Mouse (Mus musculus) limb, embryonic 15.5 days (tissue): ENCODE measurements around the gene Rabgap1l. TPM values are rescaled to one million over a fixed set of nuclear protein-coding genes. Genes with fewer than 3 reads are reported as not detected.

Source experiments
- ATAC-seq: fragments of 200-750 bp; cut with Nextera tagmentation; 2 replicates; pipeline ENCODE4 v1.8.0; 2017; ENCODE audit warnings: low read depth, moderate TSS enrichment; ENCODE audit not compliant: insufficient number of reproducible peaks, low FRiP score, low TSS enrichment
- H3K27ac ChIP-seq: fragments of 300-500 bp; sonication (generic); 2 replicates; pipeline ENCODE4 v1.5.1; 2015; ENCODE audit warnings: moderate library complexity, mild to moderate bottlenecking, inconsistent platforms
- H3K27me3 ChIP-seq: fragments of 300-500 bp; sonication (generic); 2 replicates; pipeline ENCODE4 v1.6.1; 2015; ENCODE audit warnings: inconsistent platforms
- H3K36me3 ChIP-seq: fragments of 300-500 bp; sonication (generic); 2 replicates; pipeline ENCODE4 v1.6.1; 2015; ENCODE audit warnings: inconsistent platforms
- H3K4me1 ChIP-seq: fragments of 300-500 bp; sonication (generic); 2 replicates; pipeline ENCODE4 v1.6.1; 2015; ENCODE audit warnings: inconsistent platforms
- H3K4me2 ChIP-seq: fragments of 300-500 bp; sonication (generic); 2 replicates; pipeline ENCODE4 v1.6.1; 2015; ENCODE audit warnings: mild to moderate bottlenecking, inconsistent platforms
- H3K4me3 ChIP-seq: fragments of 300-500 bp; sonication (generic); 2 replicates; pipeline ENCODE4 v1.5.1; 2015; ENCODE audit warnings: mild to moderate bottlenecking, inconsistent platforms
- H3K9ac ChIP-seq: fragments of 300-500 bp; sonication (generic); 2 replicates; pipeline ENCODE4 v1.6.1; 2015; ENCODE audit warnings: inconsistent platforms
- H3K9me3 ChIP-seq: fragments of 300-500 bp; sonication (generic); 2 replicates; pipeline ENCODE4 v1.6.1; 2016; ENCODE audit warnings: inconsistent platforms
- WGBS: fragments of 180-500 bp; shearing (Covaris S2); methylation state at CpG from one replicate; pipeline ENCODE4 v1.1.7; 2015; 5-methylcytosine and 5-hydroxymethylcytosine counted together
- polyA plus RNA-seq: library from polyadenylated mRNA; unstranded; fragments of >200 nt; fragmentation: Nextera tagmentation; extraction: Ambion mirVana; gene quantifications from 2 replicates; pipeline ENCODE4 v1.2.1, GENCODE M21; 2015

The Rabgap1l gene
- polyA plus RNA-seq, 1 experiment from 2014 or later, result 19.6 TPM

GRCm38 (mm10) chr1:160566458-160566857 is 226.6 kb downstream of the Rabgap1l start:
- H3K27me3 ChIP-seq, result no peaks in the 10 kb centered on the region
- no peak overlapping the region for H3K27ac ChIP-seq
- no peak overlapping the region for H3K4me3 ChIP-seq
- no peak for ATAC-seq
- H3K4me2 ChIP-seq, result no peak overlapping the region
- no peak overlapping the region for H3K9ac ChIP-seq
- WGBS, result 36% methylated on average over 4 of the region's 4 CpGs
- H3K9me3 ChIP-seq, result no peaks in the 10 kb centered on the region
- H3K36me3 ChIP-seq, result no peaks in the 10 kb centered on the region
- H3K4me1 ChIP-seq, result no peaks in the 10 kb centered on the region

GRCm38 (mm10) chr1:160561381-160561780 is 231.6 kb downstream of the Rabgap1l start:
- Histone ChIP-seq H3K4me3 (no peak overlapping the region), H3K9ac (no peak overlapping the region), H3K27ac (no peak overlapping the region), H3K4me1 (no peaks in the 10 kb centered on the region), H3K9me3 (no peaks in the 10 kb centered on the region), H3K27me3 (no peaks in the 10 kb centered on the region), H3K4me2 (no peak overlapping the region), H3K36me3 (no peaks in the 10 kb centered on the region)
- no peak for ATAC-seq
- 56% methylated on average over 1 of the region's 1 CpGs for WGBS

- H3K9ac ChIP-seq, result no peak overlapping the region
- H3K4me1 ChIP-seq, result no peaks in the 10 kb centered on the region
- no peaks in the 10 kb centered on the region for H3K9me3 ChIP-seq
- WGBS, result 82% methylated on average over 1 of the region's 1 CpGs
- H3K36me3 ChIP-seq, result no peaks in the 10 kb centered on the region
- no peak overlapping the region for H3K4me2 ChIP-seq
- no peak overlapping the region for H3K27ac ChIP-seq
- no peaks in the 10 kb centered on the region for H3K27me3 ChIP-seq
- ATAC-seq, result no peak
- no peak overlapping the region for H3K4me3 ChIP-seq
Measured at GRCm38 (mm10) chr1:160550636-160551035, 242.4 kb downstream of the Rabgap1l start.

GRCm38 (mm10) chr1:160547934-160548876 is 244.8 kb downstream of the Rabgap1l start:
- H3K4me1 ChIP-seq, result no peaks in the 10 kb centered on the region
- H3K9me3 ChIP-seq, result no peaks in the 10 kb centered on the region
- H3K4me2 ChIP-seq, result no peak overlapping the region
- no peaks in the 10 kb centered on the region for H3K27me3 ChIP-seq
- no peak overlapping the region for H3K4me3 ChIP-seq
- ATAC-seq, result no peak
- 42% methylated on average over 4 of the region's 4 CpGs for WGBS
- H3K36me3 ChIP-seq, result no peaks in the 10 kb centered on the region
- no peak overlapping the region for H3K27ac ChIP-seq
- H3K9ac ChIP-seq, result no peak overlapping the region

- Histone ChIP-seq H3K27me3 (no peaks in the 10 kb centered on the region), H3K9ac (no peak overlapping the region), H3K4me2 (no peak overlapping the region), H3K9me3 (no peaks in the 10 kb centered on the region), H3K4me3 (no peak overlapping the region), H3K4me1 (peaks cover 3% of the 10 kb centered on the region; the same call in 1 of the 2 replicates), H3K36me3 (no peaks in the 10 kb centered on the region), H3K27ac (no peak overlapping the region)
- WGBS, result 85% methylated on average over 8 of the region's 8 CpGs
- no peak for ATAC-seq
Measured at GRCm38 (mm10) chr1:160535649-160536048, 257.4 kb downstream of the Rabgap1l start.

GRCm38 (mm10) chr1:160534571-160535335 is 258.3 kb downstream of the Rabgap1l start:
- Histone ChIP-seq H3K9me3 (no peaks in the 10 kb centered on the region), H3K36me3 (no peaks in the 10 kb centered on the region), H3K4me2 (no peak overlapping the region), H3K9ac (no peak overlapping the region), H3K27ac (no peak overlapping the region), H3K4me3 (no peak overlapping the region), H3K27me3 (no peaks in the 10 kb centered on the region), H3K4me1 (peaks cover 3% of the 10 kb centered on the region; the same call in 1 of the 2 replicates)
- 70% methylated on average over 2 of the region's 2 CpGs for WGBS
- ATAC-seq, result no peak

- WGBS, result 66% methylated on average over 6 of the region's 6 CpGs
- no peaks in the 10 kb centered on the region for H3K9me3 ChIP-seq
- H3K4me3 ChIP-seq, result no peak overlapping the region
- no peak overlapping the region for H3K9ac ChIP-seq
- H3K36me3 ChIP-seq, result no peaks in the 10 kb centered on the region
- H3K27me3 ChIP-seq, result no peaks in the 10 kb centered on the region
- no peak overlapping the region for H3K4me2 ChIP-seq
- H3K27ac ChIP-seq, result no peak overlapping the region
- ATAC-seq, result no peak
- peaks cover 3% of the 10 kb centered on the region; the same call in 1 of the 2 replicates for H3K4me1 ChIP-seq
Measured at GRCm38 (mm10) chr1:160533209-160533820, 259.7 kb downstream of the Rabgap1l start.

- H3K27ac ChIP-seq, result no peak overlapping the region
- no peaks in the 10 kb centered on the region for H3K27me3 ChIP-seq
- no peaks in the 10 kb centered on the region for H3K36me3 ChIP-seq
- H3K4me2 ChIP-seq, result no peak overlapping the region
- WGBS, result 25% methylated on average over 5 of the region's 5 CpGs
- H3K9ac ChIP-seq, result no peak overlapping the region
- H3K9me3 ChIP-seq, result no peaks in the 10 kb centered on the region
- no peak overlapping the region for H3K4me3 ChIP-seq
- ATAC-seq, result peak; percentile 77; the same call in 1 of the 2 replicates
- H3K4me1 ChIP-seq, result peaks cover 3% of the 10 kb centered on the region; the same call in 1 of the 2 replicates
Measured at GRCm38 (mm10) chr1:160531402-160531801, 261.6 kb downstream of the Rabgap1l start.

GRCm38 (mm10) chr1:160521918-160522317 is 271.1 kb downstream of the Rabgap1l start:
- 50% methylated on average over 3 of the region's 3 CpGs for WGBS
- no peak overlapping the region for H3K4me3 ChIP-seq
- ATAC-seq, result no peak

GRCm38 (mm10) chr1:160520665-160521064 is 272.3 kb downstream of the Rabgap1l start:
- Histone ChIP-seq H3K4me2 (no peak overlapping the region), H3K4me3 (no peak overlapping the region), H3K4me1 (no peaks in the 10 kb centered on the region), H3K9ac (no peak overlapping the region), H3K27ac (no peak overlapping the region), H3K27me3 (no peaks in the 10 kb centered on the region), H3K9me3 (no peaks in the 10 kb centered on the region), H3K36me3 (no peaks in the 10 kb centered on the region)
- peak; percentile 40; the same call in 1 of the 2 replicates for ATAC-seq
- 32% methylated on average over 3 of the region's 3 CpGs for whole genome bisulfite sequencing

More at GRCm38 (mm10) chr1:160521918-160522317, 271.1 kb downstream of the Rabgap1l start:
- H3K9ac ChIP-seq, result no peak overlapping the region
- H3K27me3 ChIP-seq, result no peaks in the 10 kb centered on the region
- no peak overlapping the region for H3K4me2 ChIP-seq
- no peaks in the 10 kb centered on the region for H3K36me3 ChIP-seq
- H3K4me1 ChIP-seq, result no peaks in the 10 kb centered on the region
- no peak overlapping the region for H3K27ac ChIP-seq
- H3K9me3 ChIP-seq, result no peaks in the 10 kb centered on the region

- H3K4me2 ChIP-seq, result no peak overlapping the region
- no peak overlapping the region for H3K27ac ChIP-seq
- no peaks in the 10 kb centered on the region for H3K9me3 ChIP-seq
- ATAC-seq, result no peak
- H3K36me3 ChIP-seq, result no peaks in the 10 kb centered on the region
- H3K9ac ChIP-seq, result no peak overlapping the region
- no peaks in the 10 kb centered on the region for H3K4me1 ChIP-seq
- 52% methylated on average over 1 of the region's 1 CpGs for WGBS
- no peaks in the 10 kb centered on the region for H3K27me3 ChIP-seq
- no peak overlapping the region for H3K4me3 ChIP-seq
Measured at GRCm38 (mm10) chr1:160519896-160520465, 273.0 kb downstream of the Rabgap1l start.
